Mouse (Mus musculus): ENCODE measurements around the gene Snx33. TPM values are rescaled to one million over a fixed set of nuclear protein-coding genes. Genes with fewer than 3 reads are reported as not detected.
A peak's percentile ranks its signal among the peaks of the same experiment; 100 is the strongest.
"Not testable (repeated sequence)": the region's sequence is repeated elsewhere in the genome, so short reads cannot be mapped to it uniquely, and the experiment has no call there.

Snx33 gene
- 10 to 100 TPM in 1 of 2 experiments, 1 to 10 TPM in 1; 8.9 to 12.5 TPM for total RNA-seq (2021)

DNA sequence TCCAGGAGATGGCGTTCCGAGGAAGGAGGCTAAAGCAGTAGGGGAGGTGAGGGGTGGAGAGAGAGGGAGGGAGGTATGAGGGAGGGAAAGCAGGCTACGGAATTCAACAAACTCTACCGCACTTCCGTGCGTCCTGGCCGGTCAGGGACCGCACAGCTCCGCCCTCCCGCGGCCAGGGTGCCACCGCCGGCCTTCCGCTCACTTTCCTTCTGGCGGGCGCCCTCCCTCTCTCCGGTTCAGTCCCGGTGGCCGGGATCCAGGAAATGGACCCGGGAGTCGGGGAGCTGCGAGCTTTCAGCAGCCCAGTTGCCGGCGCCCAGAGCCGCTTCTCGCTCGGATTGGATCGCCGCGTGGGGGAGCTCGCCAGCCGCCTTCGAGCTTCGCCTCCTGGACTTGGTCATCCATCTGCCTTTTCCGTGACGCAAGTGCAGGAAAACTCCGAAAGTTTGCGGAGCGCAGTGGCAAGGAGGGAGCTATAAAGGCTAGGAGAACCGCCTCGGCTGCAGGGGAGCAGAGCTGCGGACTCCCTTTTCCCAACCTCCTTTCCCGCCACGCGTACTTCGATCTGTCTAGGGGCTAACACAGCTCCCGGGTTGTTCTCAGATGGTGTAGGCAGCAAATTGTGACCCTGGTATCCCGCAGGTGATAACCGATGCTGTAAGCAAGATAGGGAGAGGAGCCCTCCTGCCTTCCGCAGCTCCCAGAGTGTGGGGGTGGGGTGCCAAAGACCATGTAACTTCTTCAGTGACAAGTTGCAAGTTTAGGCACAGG lies at the start of gene Snx33:
Gene Snx33 (minus strand): TSS at position 331 of the 771 bp plus-strand sequence.
- peak; percentile 92 for DNase-seq (ENCODE audit: low spot score)
- intact Hi-C loops (cut with DNase I), result loop anchor here (5.0 kb wide), 1 partner anchor 204 kb away; the partner anchor contains the start of gene Man2c1

DNA sequence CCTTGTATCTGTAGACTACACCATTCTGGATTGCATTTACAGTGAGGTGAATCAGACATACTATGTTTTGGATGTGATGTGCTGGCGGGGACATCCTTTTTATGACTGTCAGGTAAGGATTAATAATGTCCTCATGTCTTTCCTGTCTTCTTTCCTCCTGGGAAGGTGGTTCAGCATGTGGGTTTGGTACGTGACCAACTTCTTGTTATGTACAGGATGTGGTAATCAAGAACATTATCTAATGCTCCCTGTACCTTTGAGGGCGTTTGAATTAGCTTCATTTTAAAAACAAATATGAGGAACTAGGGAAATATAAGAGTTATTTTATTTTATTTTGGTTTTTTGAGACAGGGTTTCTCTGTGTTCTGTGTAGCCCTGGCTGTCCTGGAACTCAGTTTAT lies 47.0 kb upstream of the Snx33 start:
- no peak for DNase-seq (ENCODE audit: low spot score)
- intact Hi-C loops (cut with DNase I), result no loop called here

DNA sequence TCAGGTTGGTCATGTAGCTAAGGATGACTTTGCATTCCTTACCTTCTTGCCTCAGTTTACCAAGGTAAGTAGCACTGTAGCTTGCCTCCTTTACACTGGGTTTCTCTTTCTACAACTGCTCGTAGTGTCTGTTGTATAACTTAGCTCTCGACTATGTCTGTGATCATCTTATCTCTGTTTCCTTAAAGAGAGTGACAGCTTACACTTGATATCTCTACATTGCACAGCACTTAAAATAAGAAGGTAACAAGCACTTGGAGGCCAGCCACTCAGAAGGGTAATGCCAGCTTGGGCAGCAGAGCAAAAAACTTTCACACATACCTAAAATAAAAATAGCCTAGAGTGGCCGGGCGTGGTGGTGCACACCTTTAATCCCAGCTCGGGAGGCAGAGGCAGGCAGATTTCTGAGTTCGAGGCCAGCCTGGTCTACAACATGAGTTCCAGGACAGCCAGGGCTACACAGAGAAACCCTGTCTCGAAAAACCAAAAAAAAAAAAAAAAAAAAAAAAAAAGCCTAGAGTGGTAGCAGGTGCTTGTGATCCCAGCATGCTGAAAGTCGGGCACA lies 45.9 kb upstream of the Snx33 start:
- intact Hi-C loops (cut with DNase I), result no loop called here
- DNase-seq (ENCODE audit: low spot score), result no peak

DNA sequence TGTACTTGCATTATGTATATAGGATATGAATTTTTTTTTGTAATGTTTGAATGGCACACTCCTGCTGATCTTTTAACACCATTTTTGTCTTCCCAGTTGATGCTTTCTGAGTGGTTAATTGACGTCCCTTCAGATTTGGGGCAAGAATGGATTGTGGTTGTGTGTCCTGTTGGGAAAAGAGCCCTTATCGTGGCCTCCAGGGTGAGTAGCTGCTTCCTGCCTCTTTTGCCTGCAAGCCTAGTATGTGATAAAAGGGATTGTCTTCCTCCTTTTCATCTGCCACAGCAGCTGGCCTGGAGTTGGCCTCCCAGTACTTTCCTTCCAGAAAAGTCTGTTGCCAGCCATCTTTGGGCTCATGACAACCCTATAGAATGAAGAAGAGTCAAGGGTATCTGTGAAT lies 42.0 kb upstream of the Snx33 start:
- no peak for DNase-seq (ENCODE audit: low spot score)
- intact Hi-C loops (cut with DNase I), result no loop called here

DNA sequence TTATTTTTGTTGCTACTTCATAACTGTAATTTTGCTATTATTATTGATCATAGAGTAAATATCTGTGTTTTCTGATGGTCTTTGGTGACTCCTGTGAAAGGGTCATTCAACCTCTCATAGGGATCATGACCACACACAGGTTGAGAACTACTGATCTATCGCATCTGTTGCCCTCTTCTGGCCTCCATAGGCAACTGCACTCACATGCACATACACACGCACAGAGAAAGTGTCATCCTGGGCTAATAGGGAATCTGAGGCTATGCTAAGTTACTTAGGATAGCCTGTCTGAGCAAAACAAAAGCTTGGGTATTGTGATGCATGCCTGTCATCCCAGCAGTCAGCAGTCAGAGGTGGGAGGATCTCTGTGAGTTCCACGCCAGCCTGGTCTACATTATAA lies 33.4 kb upstream of the Snx33 start:
- no peak for DNase-seq (ENCODE audit: low spot score)

DNA sequence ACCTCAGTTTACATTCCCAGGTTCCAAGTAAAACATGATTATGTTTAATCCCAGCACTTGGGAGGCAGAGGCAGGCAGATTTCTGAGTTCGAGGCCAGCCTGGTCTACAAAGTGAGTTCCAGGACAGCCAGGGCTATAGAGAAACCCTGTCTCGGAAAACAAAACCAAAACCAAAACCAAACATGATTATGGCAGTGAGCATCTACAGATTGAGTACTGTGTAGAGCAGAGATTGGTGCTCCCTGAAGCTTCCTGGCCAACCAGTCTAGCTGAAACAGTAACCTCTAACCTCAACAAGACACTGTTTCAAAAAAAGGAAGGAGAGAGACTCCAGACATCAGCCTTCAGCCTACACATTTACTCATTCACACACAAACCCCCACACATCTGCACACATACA lies 30.5 kb upstream of the Snx33 start:
- no peak for DNase-seq (ENCODE audit: low spot score)
- intact Hi-C loops (cut with DNase I), result no loop called here

More for the DNA sequence above, 33.4 kb upstream of the Snx33 start:
- intact Hi-C loops (cut with DNase I), result no loop called here

DNA sequence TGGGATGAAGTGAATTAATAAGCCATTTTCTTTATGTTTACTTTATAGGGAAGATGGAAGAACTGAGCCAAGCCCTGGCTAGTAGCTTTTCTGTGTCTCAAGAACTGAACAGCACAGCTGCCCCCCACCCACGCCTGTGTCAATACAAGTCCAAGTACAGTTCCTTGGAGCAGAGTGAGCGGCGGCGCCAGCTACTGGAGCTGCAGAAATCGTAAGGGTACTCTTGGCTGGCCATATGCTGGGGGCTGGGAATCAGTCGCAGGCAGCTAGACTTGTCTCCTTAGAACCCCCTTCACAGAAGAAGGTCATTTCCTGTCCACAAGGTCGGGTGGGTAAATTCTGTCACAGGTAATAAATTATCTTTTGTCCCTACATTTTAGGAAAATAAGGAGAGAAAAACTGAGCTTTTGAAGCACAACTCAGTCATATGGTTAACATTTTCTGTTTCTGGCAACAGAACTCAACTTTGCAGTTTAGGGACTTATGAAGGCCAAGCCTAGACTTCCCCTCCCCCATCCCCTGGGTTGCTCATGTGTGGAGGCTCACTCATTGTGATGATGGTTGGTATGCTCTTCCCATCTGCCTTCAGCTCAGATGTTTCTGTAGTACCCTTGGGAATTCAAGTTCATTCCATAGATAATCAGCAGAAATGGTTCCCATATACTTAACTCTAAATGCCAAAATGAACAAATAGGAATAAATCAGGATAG lies 28.9 kb upstream of the Snx33 start:
- intact Hi-C loops (cut with DNase I), result no loop called here
- no peak for DNase-seq (ENCODE audit: low spot score)

DNA sequence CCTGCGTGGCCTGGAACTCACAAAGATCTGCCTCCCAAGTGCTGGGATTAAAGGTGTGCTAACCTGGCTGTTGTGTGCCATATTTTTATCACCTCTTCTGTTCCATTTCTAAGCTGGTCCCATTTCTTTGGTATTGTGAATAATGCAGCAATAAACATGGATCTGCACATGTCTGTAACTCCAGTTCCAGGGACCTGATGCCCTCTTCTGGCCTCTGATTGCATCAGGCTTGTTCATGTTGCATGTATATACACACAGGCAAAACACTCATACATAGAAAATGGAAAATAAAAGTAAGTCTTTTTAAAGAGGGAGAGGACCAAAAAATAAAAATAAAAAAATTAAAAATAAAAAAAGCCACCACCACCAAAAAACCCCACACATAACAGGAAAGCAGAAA lies 25.4 kb upstream of the Snx33 start:
- no peak for DNase-seq (ENCODE audit: low spot score)
- intact Hi-C loops (cut with DNase I), result loop anchor here (5.0 kb wide), 1 partner anchor 194 kb away; the partner anchor contains the start of gene Neil1

DNA sequence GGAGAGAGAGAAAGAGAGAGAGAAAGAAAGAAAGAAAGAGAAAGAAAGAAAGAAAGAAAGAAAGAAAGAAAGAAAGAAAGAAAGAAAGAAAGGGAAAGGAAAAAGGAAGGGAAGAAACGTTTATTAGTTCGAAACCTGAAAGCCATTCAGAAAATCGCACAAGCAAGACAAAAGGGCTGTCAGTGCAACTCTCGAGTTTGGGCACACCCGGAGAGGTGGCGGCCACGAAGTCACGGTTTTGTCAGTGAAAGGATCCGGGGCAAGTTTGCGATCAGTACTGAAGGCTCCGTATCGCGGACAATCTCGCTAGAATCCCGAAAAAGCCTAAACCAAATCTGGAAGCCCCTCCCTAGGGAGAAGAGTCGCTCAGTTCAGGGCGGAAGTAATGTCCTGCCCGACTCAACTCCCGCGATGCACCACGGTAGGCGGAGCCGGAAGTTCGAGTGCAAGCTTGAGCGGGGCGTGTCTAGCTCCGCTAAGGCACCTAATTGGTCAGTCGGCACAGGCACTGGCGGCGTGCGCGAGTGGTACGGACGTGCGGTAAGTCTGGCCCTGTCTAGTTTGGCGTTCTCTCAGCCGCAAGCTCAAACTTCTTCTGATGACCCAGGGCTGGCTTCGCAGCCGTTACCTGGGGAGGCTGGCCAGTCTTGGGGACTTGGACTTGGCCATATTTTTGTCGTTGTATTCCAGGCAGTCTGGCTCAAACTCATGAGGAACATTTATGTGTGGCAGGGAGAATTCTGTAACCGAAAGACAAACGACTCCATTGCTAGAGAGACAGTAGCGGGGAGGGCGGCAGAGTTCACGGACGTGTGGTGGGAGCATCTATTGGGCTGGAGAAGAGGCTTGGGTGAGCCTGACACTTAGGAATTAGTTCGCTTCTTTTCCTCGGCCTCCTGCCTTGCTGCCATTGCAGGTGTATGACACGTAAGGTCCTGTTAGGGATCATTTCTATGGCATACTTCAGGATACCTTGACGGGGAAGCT lies 22.5 kb upstream of the Snx33 start, which contains the start of gene Snupn:
Gene Snupn (plus strand): TSS at position 465 of the 987 bp plus-strand sequence.
- DNase-seq (ENCODE audit: low spot score), result peak; percentile 96
- intact Hi-C loops (cut with DNase I), result loop anchor here (2.0 to 5.0 kb wide), 3 partner anchors 44 to 197 kb away; partner anchors contain the start of genes Neil1 and Ptpn9

DNA sequence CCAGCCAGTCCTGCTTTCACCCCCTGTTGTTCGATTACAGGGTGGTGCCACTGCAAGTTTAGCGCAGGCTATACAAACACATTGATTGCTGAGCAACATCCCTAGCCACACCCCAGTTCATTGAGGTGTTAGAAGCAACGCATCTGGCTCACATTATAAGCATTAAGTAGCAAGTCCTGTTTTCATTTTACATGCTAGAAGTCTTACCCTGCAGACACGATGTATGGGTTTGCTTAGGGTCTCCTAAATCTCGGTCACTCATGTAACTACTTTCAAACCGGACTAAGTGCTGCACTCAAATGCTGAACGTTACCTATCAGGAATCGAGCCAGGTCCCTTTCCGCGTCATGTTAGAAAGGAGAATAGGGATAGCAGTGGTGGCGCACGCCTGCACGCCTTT lies 21.6 kb upstream of the Snx33 start:
- no peak for DNase-seq (ENCODE audit: low spot score)
- intact Hi-C loops (cut with DNase I), result loop anchor here (2.0 to 5.0 kb wide), 3 partner anchors 45 to 198 kb away; partner anchors contain the start of genes Neil1 and Ptpn9

DNA sequence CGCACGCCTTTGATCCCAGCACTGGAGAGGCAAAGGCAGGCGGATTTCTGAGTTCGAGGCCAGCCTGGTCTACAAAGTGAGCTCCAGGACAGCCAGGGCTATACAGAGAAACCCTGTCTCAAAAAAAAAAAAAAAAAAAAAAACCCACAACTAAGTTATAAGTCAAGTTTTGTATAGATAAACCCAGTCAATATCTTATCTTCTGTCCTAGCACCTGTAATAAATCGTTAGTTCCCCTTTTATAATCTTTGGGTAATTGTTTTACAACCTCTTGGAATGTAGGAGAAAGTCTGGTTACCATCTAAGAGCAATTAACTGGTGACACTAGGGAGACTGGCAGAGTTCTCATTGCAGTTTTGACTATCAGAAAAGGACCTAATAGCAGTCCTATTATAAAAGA lies 20.5 kb upstream of the Snx33 start:
- intact Hi-C loops (cut with DNase I); DNase-seq (ENCODE audit: low spot score): not testable (repeated sequence)

DNA sequence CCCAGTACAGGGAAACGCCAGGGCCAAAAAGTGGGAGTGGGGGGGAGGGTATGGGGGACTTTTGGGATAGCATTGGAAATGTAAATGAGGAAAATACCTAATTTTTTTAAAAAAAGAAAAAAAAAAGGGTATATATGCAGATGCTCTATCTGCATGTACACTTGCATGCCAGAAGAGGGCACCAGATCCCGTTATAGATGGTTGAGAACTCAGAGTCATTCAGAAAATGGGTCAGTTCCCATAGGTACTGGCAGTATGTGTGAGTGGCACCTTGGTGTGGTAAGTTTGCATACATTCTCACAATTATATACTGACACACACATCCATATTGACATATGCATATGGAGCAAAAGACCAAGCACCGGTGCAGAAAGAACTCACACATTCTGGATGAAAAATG lies 19.3 kb upstream of the Snx33 start:
- DNase-seq (ENCODE audit: low spot score); intact Hi-C loops (cut with DNase I): not testable (repeated sequence)

DNA sequence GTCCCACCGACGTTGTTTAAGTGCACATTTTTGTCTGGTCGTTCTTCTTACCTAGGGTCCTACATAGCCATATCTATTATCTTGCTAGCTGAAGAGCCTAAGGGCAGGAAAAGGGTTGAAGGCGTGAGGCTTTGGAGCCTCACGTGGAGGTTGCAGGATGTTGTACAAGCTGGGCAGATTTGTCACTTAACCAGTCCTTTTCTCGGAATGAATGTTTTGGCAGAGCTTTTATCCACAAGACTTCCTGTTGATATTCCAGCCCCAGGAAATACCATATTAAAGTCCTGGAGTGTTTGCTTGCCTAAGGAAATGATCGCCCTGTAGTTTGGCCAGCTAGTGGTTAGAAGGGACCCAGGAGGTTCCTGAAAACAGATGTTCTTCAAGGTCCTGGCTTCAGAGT lies 10.2 kb upstream of the Snx33 start:
- intact Hi-C loops (cut with DNase I), result no loop called here
- DNase-seq (ENCODE audit: low spot score), result no peak

DNA sequence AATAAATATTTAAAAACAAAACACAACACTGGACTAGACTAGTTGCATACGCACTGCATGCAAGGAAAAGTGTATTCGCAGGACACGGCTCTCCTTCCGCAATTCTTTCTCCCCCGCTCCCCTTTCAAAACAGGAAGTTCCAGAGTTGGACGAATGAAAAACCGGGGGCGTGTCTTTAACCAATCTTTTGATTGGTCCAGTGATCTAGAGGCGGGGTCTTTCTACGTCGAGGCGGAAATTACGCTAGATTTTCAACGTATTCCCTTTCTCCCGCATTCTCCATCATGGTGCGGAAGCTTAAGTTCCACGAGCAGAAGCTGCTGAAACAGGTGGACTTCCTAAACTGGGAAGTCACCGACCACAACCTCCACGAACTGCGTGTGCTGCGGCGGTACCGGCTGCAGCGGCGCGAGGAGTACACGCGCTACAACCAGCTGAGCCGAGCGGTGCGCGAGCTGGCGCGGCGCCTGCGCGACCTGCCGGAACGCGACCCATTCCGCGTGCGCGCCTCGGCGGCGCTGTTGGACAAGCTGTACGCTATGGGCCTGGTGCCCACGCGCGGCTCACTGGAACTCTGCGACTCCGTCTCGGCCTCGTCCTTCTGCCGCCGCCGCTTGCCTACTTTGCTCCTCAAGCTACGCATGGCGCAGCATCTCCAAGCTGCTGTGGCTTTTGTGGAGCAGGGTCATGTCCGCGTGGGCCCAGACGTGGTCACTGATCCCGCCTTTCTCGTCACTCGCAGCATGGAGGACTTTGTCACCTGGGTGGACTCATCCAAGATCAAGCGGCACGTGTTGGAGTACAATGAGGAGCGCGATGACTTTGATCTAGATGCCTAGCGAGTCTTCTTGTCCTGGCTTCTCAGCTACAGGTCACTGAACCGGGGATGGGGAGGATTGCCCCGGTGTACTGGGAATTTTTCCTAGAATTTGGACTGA lies 9.3 kb upstream of the Snx33 start, which contains the start of gene Imp3:
Gene Imp3 (plus strand): TSS at position 253 of the 938 bp plus-strand sequence.
- intact Hi-C loops (cut with DNase I), result no loop called here

DNA sequence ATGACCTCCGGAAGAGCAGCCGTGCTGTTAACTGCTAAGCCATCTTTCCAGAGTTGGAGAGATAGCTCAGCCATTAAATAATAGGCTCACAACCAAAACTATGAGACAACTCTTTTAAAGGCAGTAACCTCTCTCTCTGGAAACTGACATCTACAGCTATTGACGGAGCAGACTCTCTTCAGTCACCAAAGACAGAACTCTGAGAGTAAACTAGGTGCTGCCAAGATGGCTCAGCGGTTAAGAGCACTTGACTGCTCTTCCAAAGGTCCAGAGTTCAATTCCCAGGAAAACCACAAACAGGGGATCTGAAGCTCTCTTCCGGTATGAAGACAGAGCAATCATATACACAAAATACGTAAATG lies 8.7 kb upstream of the Snx33 start:
- DNase-seq (ENCODE audit: low spot score), result no peak
- intact Hi-C loops (cut with DNase I), result no loop called here

More for the DNA sequence above, 9.3 kb upstream of the Snx33 start, which contains the start of gene Imp3:
- DNase-seq (ENCODE audit: low spot score), result peak; percentile 80

DNA sequence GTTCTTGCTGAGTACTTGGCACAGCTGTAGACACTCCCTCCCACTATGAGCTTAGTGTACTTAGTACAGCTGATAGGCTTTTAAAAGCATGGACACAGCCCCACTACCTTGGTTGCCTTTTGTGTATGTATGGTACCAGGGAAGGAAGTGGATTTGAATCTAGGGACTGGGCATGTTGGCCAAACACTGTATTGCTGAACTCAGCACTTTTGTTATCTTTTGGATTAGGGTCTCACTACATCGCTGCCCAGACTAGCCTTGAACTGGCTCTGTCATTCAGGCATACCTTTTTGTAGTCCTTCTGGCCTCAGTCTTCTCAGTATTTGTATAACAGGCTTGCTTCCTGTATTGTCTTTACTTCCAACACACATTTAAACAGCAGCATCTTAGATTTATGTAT lies 2.4 kb upstream of the Snx33 start:
- intact Hi-C loops (cut with DNase I), result loop anchor here (5.0 kb wide), 1 partner anchor 142 kb away; the partner anchor contains the start of gene Sin3a

DNA sequence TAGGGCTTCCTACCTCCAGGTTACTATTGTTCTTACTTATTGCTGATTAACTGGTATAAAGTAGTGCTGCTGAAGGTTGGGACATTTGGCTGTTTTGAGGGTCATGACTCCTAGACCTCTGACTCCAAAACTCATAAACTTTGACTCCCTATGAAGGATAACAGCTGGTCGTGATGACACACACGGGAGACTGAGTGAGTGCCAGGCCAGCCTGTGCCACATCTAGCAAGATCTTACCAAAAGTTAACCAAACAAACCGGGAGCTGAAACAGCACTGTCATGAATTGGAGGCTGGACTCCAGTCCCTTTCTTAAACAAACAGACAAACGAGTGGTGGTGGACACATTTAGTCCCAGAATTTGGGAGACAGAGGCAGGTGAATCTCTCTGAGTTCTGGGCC lies 1.3 kb upstream of the Snx33 start:
- no peak for DNase-seq (ENCODE audit: low spot score)
- intact Hi-C loops (cut with DNase I), result loop anchor here (5.0 kb wide), 1 partner anchor 203 kb away; the partner anchor contains the start of gene Man2c1

More for the DNA sequence above, 2.4 kb upstream of the Snx33 start:
- DNase-seq (ENCODE audit: low spot score), result no peak
